Mouse (Mus musculus): ENCODE measurements around the gene Auts2.

Auts2 gene

GRCm38 (mm10) chr5:132126626-132127025 is 416.5 kb downstream of the Auts2 start:
- in situ Hi-C loops (cut with MboI; ENCODE audit: unreplicated experiment in 2 of 2): no loop called here

- in situ Hi-C loops (cut with MboI; ENCODE audit: unreplicated experiment in 2 of 2): no loop called here
These were observed 427.5 kb downstream of the Auts2 start for GRCm38 (mm10) chr5:132115631-132116030.

GRCm38 (mm10) chr5:132114561-132115301 is 428.4 kb downstream of the Auts2 start:
- in situ Hi-C loops (cut with MboI; ENCODE audit: unreplicated experiment in 2 of 2): no loop called here

- in situ Hi-C loops (cut with MboI; ENCODE audit: unreplicated experiment in 2 of 2): no loop called here
These were observed 429.7 kb downstream of the Auts2 start for GRCm38 (mm10) chr5:132113480-132113879.

DNA sequence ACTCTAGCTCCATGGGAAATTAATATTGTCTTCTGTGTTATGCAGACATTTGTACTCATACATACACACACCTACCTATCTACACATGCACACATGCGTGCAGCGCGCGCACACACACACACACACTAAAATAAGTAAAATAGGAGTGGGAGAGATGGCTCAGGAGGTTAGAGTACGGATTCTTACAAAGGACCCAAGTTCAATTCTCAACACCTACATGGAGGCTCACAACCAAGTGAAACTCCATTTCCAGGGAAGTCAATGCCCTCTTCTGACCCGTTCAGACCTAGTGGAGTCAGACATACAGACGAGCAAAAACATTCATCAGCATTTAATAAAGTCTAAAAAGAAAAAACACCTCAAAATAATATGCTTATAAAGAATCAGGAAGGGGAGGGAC is 430.5 kb downstream of the Auts2 start:
- in situ Hi-C loops (cut with MboI; ENCODE audit: unreplicated experiment in 2 of 2): no loop called here

DNA sequence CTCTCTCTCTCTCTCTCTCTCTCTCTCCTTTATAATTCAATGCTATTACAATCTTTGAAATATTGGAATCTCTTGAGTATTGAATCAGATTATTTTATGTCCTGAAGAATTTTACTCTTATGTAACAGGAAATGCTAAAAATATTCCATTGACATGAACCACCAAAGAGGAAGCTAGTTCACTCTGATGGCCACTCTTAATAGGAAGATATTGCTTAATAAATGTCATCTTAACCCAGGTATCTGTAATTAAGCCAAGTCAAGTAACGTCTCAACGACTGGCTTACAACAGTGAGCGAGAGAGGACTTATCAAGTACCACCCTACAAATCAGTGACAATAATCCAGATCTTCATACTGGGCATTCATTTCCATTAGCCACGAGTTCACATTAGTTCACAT is 440.7 kb downstream of the Auts2 start:
- in situ Hi-C loops (cut with MboI; ENCODE audit: unreplicated experiment in 2 of 2): no loop called here

DNA sequence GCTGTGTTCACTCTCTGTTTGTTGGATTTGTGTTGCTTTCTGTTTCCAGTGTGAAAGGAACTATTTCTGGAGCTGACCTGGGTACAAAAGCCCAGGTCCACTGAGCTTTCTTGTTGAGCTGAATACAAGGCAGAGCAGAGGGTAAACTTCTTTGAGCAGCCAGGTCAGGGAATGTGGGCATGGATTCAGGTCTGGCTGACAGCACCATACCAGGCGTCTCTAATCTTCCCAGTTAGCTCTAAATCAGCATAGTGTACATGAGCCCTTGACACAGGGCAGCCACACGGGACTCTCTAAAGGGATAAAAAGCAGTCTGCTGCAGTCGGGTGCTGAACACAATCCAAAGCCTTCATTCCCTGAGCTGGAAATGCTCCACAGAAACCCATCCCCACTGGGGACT is 444.7 kb downstream of the Auts2 start:
- in situ Hi-C loops (cut with MboI; ENCODE audit: unreplicated experiment in 2 of 2): no loop called here

DNA sequence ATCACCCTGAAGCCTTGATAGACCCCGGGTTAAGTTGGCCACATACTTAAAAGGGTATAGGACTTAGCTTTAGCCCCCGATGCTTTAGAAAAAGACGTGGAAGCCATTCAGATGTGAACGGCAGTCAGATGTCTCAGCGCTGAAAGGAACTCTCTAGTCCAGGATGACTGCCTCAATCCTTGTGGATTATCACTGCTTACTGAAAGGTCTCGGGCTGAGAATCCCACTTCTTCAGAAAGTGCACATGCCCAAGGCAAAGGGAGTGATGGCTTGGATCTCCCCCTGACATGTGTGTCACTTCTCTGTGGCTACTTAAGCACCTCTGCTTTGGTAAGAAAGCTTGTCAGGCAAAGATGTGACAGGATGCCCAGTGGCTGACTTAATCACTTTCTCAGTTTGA is 450.4 kb downstream of the Auts2 start:
- in situ Hi-C loops (cut with MboI; ENCODE audit: unreplicated experiment in 2 of 2): no loop called here

DNA sequence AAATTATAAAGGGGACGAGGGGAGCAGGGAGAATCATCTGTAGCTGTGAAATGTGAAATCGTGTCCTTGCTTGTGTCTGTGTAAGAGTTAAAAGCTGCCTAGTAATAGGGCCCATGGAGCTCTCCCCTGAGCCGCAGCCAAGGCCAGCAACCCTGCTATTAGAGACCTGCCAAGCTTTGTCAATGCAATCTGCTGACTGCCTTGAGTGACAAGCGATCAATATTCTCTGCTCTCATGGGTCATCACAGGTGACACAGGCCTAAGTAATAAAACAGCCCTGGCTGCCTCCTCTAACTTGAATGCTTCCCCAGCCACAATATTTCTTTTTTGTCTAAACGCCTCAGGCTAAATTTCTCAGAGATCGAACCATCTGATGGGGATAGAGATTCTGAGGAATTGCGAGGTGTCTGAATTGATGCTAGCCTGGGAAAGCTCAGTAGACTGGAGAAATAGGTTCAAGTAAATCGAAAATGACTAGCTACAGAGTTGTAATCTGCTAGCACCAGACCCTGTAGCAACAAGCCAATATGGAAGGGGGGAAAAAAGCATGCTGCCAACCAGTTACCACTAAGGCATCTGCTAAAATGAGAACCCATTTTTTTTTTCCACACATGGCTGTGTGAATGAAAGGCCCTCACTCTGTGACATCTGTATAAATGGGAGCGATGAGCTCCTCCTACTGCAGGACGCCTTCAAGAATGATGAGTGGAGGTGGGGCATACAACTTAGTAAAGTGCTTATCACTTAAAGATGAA is 453.5 kb downstream of the Auts2 start:
- in situ Hi-C loops (cut with MboI; ENCODE audit: unreplicated experiment in 2 of 2): no loop called here

GRCm38 (mm10) chr5:132088585-132088984 is 454.6 kb downstream of the Auts2 start:
- in situ Hi-C loops (cut with MboI; ENCODE audit: unreplicated experiment in 2 of 2): no loop called here

- in situ Hi-C loops (cut with MboI; ENCODE audit: unreplicated experiment in 2 of 2): no loop called here
These were observed 459.3 kb downstream of the Auts2 start for GRCm38 (mm10) chr5:132083753-132084326.

DNA sequence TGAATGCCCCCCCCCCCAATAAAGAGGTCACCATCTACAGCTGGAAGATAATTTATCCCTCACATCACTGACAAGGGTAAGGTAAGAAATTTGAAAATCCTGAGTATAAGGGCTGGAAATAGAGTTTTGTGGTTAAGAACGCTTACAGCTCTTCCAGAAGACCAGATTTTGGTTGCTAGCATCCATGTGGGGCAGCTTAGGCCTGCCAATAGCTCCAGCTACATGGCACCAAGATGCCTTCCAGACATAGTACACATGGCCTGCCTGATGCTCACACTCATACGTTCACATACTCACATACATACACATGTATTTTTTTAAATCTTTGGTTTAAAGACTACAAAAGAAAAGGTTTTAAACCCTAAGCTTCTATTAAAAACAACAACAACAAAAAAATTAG is 467.2 kb downstream of the Auts2 start:
- in situ Hi-C loops (cut with MboI; ENCODE audit: unreplicated experiment in 2 of 2): no loop called here

DNA sequence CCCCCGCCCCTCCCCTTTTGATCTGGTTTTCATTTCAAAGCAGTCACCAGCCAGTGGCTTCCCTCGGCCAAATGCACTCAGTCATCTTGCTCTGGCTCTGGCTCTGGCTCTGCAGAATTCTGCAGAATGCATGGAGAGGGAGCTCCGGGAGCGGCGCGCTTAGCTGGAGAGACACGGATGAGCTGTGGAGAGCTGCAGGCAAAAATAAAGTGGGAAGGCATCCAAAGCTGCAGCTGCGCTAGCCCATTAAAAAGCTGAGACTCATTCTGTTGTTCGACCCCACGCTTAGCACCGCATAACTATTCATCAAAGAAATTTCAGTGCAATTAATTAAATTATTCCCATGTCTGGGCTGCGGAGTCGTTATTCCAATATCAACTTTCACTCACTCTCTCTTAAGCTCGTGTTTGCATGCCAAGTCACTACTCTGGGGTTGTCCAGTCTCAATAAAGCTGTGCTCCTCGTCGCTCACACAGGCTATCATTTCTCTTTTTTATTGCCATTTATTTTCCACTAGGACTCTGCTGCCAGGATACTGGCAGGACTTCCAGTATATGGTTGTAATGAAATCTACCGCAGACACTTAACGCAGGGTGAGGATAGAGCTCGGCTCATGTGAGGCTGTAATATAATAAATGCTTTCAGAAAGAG is 468.3 kb downstream of the Auts2 start:
- in situ Hi-C loops (cut with MboI; ENCODE audit: unreplicated experiment in 2 of 2): no loop called here

DNA sequence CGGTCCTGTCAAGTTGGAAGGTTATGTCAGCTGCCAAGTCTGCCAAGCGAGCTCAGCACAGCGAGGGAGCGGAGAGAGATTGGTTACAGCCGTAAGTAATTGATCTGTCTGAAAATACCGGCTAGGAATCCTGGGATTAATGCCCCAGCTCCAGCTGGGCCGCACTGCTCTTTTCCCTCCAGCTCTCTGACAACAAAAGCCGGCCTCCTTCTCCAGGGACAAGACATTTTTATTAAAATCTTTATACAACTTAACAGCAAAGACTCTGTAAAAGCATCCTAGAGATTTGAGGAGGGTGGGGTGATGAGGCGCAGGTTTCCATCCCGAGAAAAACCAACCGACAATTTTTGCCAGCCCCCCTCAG is 468.8 kb downstream of the Auts2 start:
- in situ Hi-C loops (cut with MboI; ENCODE audit: unreplicated experiment in 2 of 2): no loop called here

GRCm38 (mm10) chr5:132073677-132074359 is 469.3 kb downstream of the Auts2 start:
- in situ Hi-C loops (cut with MboI; ENCODE audit: unreplicated experiment in 2 of 2): no loop called here

DNA sequence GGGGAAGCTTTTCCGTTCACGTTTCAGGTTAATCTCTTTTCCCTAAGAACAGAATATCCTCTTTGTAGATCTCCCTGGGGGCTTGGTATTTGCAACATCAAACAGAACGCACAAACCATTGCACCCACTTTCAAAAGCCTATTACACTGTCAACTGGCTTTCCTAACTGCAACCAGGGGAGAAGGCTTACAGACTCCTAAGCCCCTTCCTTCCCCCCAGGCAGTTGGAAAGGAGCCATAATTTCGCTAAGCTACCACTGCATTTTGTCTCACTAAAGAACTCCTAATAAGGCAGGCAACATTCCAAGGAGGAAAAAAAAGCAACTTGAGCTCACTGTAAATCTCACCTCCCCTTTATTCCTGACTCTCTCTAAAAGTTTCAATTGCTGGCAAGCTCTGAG is 470.8 kb downstream of the Auts2 start:
- in situ Hi-C loops (cut with MboI; ENCODE audit: unreplicated experiment in 2 of 2): no loop called here

DNA sequence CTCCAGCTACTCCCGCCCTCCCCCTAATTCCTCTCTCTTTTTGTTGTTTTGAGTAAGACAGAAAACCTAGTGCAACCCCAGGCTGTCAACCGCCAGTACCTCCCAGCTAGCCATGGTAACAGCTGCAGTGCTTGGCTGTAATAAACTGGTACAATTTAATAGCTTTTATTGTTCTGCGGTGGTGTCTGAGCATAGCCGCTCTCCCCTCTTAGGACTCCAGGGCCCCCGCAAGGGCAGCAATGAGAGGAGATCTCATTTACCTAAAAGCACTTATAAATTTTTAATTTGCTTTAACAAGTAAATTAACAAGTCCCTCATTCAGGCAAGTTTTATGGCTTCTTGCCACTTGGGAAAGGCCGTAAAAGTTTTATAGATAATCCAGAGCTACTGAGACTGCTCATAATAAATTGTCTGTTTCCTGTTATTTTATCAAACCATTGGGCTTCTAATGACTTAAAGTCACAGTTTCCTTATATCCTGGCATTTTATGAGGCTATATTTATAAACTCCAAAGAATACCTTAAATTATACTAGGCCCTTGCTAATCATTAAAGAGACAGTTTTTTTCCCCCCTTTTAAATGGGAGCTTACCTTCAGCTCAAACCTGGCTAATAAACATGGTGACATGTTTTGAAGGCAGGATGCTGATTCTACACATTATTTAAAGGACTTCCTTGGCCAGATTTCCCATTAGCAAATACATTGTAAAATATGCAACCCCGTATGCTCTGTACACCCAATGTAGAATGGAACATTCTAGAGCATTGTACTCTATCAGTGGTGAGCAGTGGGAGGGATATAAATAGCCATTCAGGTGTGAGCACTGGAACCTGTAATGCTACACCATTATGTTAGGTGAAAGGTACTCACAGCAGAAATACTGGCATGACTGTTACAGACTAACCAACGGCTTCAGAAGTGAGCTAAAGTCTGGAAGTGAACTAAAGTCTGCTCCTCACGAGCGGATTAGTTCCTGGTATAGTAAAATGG is 475.1 kb downstream of the Auts2 start:
- in situ Hi-C loops (cut with MboI; ENCODE audit: unreplicated experiment in 2 of 2): no loop called here

DNA sequence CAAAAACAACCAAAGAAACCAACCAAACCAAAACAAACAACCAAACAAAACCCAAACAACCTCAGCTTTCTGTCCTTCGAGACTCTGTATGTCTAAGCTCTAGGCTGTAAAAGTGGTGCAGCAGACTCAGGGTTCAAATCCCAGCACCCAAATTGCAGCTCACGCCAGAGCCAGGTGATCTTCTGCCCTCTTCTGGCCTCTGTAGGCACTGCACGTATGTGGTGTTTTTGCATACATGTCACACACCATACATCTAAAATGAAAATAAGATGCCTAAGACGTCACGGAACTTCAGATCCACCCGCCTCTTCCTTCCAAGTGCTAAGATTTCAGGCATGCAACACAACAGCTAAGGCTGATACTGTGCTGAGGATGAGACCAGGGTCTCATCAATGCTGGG is 483.0 kb downstream of the Auts2 start:
- in situ Hi-C loops (cut with MboI; ENCODE audit: unreplicated experiment in 2 of 2): no loop called here

DNA sequence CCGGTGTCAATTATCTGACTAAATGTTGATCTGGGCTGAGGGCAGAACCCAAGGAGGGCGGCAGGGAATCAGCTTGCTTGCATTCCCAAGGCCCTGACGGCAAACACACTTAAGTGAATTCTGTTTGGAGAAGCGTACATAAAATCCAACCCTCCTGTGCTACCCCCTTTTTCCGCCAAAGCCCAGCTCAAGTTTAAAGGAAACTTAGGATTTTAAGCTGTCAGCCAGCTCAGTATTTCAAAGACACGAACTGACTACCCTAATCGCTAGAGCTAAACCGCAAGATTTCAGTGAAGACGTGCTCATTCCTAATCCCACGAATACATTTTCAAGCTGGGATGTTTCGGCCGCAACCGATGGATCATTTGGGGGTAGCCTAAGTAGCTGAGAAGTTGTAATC is 490.5 kb downstream of the Auts2 start:
- in situ Hi-C loops (cut with MboI; ENCODE audit: unreplicated experiment in 2 of 2): no loop called here

GRCm38 (mm10) chr5:132039584-132039983 is 503.6 kb downstream of the Auts2 start:
- in situ Hi-C loops (cut with MboI; ENCODE audit: unreplicated experiment in 2 of 2): no loop called here

All from v-Abl transformed pro-B cells (cell line).